Mouse (Mus musculus) lung, postnatal 10 days (tissue): ENCODE measurements around the gene Tmem121b.

Experiments used
- DNase-seq: peaks from one replicate; pipeline ENCODE4 v3.0.0; 2021

Gene Tmem121b

DNA sequence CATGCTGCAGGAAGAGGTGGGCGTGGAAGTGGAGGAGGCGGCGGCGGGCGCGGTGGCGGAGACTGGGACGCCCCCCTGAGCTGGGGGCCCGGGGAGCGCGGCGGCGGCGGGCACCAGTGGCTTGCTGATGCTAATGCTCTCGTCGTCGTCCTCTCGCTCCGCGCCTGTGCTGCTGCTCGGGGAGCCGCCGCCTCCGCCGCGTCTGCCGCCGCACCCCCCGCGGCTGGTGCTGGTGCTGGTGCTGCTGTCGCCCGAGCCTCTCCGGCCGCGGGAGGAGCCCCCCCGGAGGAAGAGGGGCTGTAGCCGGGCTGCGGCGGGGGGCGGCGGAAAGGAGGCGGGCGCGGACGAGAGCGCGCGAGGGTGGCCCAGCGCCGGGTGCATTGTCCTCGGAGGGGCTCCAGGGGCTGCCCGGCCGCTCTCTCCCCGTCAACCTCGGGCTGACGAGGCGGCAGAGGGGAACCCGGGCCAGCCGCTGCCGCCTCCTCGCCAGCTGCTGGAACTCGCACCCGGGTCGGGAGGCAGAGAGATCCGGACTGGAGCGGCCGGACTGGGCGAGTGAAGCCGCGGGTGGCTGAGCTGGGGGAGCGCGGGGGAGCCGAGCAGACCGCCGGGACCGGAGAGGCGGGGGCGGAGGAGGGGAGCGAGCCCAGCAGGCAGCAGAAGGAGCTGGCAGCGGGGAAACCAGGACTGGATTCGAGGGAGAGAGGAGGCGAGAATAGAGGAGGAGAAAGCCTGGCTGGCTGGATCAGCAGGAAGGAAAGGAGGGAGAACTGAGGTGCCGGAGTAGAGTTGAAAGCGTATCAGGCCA, at the start of gene Tmem121b:
Tmem121b (minus strand) TSS at position 434 of the 808 bp plus-strand sequence.
- DNase-seq = peak; percentile 82

DNA sequence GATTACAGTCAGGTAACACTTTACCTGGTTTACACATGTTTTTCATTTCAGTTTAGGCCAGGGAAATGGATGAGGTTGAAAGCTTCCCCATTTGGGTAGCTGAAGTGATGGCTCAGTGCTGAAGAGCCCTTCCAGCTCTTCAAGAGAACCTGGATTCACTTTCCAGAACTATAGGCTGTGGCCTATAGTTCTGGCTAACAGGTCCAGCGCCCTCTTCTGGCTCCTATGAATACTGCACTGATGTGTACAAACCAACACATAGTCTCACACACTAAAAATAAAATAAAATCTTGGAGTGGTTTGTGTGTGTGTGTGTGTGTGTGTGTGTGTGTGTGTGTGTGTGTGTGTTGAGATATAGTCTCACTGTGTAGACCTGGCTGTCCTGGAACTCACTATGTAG, 48.5 kb upstream of the Tmem121b start:
- DNase-seq = no peak

DNA sequence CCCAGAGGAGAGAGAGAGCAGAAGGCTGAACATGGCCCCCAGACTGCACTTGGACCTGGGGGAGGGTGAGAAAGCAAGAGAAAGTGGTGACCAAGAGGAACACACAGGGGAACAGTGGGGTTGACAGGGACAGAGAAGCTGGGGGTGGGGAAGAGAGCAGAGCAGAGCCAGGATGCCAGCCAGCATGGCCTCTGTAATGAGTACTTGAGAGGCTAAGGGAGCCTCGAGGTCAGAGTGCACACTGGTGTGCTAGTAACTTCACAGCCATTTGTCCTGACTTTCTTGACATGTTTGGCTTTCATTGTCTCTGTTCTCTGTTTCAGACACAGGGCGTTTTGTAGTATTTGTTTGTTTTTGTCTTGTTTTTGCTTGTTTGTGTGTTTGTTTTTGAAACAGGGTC, 47.8 kb upstream of the Tmem121b start:
- DNase-seq = no peak

DNA sequence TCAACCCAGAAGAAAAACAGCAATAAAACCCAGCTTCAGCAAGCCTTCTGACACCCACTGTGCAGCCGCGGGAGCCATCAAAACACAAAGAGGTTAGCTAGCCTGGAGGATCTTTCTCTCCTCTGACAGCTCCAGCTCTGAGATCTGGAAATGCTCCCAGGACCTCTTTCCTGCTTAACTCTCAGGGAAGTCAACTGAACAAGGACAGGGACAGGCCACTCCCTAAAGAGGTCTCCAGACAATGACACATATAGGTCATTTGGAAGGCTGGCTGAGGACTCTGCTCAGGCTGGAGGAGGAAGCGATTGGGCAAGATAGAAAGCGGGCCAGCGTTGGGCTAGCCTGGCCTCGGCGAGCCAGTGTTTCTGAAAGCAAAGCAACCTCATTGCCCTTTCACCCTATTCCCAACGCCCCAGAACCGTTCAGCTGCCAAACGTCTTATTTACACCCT, 46.2 kb upstream of the Tmem121b start:
- peak; percentile 27 for DNase-seq

DNA sequence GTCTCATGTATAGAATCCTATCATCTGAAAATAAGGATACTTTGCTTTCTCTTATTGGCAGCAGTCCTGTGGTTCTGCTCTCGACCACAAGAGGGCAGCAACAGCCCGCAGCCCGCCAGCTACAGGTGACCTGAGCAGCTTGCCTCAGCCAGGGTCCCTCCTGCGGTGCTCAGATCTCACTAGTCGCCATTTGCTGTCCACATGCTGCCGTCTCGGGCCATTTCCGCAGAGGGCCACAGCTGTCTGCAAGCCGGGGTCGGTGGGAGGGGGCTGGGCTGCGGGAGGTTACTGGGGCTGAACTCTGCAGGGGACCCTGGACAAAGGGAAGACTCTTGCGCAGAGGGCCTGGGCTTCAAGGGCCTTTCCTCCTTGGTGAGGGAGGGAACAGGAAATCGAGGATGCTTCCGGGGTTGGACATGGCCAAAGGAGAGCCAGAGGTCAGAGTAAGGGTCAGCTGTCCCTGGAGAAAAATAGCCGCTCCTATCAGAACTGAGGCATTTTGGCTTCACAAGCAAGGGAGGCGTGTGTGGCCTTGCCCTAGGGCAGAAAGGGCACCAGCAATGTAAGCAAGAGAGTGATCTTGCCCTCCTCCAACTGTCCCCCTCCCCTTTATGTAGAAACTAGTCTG, 45.6 kb upstream of the Tmem121b start:
- DNase-seq = peak; percentile 70

DNA sequence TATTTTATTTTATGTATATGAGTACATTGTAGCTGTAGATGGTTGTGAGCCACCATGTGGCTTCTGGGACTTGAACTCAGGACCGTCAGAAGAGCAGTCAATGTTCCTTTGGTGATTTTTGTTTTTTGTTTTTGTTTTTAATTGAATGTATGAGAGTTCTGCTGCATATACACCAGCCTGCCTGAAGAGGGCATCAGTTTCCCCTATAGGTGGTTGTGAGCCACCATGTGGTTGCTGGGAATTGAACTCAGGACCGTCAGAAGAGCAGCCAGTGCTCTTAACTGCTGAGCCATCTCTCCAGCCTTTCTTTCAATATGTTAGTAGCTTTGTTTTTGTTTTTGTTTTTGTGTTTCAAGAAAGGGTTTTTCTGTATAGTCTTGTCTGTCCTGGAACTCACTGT, 42.7 kb upstream of the Tmem121b start:
- no peak for DNase-seq

DNA sequence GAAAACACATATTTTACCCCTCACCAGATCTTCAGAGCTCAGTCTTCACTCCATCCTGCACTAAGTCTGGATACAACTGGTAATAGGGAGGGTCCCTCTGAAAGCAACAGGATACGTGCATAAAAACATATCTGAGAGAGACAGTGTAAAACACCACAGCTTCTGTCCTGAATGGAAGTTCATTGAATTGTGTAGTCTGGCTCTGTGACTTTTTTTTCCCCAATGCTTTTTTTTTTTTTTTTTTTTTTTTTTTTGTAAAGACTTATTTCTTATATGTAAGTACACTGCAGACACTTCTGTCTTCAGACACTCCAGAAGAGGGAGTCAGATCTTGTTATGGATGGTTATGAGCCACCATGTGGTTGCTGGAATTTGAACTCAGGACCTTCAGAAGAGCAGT, 39.0 kb upstream of the Tmem121b start:
- DNase-seq = no peak

DNA sequence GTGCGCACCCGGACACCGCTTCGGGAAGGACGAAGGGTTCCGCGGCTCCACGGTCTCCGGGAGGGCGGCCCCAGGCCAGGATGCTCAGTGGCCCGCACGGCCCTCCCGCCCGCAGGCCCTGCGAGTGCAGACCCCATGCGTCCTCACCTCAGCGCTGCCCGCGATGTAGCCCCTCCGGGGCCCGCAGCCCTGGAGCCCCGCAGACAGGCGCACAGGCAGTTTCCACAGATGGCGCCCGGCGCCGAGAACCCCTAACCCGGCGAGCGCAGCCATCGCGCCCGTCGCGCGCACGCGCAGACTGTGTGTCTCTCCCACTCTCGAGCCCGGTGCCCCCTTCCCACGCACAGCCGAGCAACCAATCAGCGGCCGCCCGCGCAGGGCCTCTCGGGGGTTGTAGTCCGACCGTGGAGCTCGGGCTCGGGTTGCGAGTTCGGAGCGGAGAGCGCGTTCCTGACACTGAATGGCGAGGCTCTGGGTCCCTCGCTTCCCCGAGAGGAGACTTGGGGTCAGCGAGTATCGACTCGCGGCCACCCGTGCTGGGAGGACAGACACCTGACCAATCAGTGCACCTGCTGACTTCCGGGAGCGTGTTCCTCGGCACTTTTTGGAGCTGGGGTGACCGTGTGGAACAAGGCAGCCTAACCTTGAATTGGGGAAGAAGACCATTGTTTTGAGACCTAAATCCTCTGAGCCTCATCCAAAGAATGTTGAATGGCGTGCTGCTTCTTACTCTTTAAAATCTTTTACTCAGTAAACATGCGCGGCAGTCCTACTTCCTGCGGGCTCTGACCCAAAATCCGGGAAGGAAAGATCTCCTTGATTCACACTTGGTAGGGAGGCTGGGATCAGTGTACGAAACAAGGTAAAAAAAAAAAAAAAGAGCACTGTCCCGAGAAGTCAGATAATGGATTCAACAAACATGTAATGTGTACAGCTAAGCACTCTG, 37.7 kb upstream of the Tmem121b start, which contains the start of gene Hdhd5:
Hdhd5 (minus strand) TSS at position 300 of the 946 bp plus-strand sequence.
- DNase-seq = peak; percentile 95

DNA sequence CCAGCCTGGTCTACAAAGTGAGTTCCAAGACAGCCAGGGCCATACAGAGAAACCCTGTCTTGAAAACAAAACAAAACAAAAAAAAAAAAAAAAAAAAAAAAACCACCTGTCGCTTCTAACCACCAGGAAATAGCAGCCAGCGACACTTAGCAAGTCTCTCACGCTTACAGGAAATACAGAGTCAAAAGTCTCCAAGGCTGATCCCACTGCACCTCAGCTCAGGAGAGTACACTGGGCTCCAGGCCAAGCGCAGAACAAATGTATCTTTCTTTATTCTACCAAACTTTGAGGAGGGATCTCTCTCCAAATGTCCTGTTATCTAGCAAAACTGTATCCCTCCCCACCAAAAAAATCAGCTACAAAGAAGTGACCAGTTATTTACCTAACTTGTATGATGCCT, 35.5 kb upstream of the Tmem121b start:
- DNase-seq = no peak

DNA sequence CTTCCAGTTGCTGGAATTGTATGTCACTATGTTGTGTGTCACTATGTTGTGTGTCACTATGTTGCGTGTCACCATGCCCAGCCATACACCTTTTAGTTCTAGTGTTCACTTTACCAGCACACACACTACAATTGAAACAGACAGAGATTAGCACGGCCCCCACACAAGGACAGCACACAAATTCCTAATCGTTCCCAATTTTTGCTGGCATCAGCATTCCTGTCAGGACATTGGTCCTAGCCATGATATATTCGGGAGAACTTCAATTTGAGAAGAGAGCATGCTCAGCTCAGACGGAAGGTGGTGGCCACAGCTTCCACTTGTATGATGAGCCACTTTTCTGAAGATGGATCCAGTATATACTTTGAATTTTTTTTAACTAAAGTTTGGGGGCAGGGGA, 31.2 kb upstream of the Tmem121b start:
- no peak for DNase-seq

DNA sequence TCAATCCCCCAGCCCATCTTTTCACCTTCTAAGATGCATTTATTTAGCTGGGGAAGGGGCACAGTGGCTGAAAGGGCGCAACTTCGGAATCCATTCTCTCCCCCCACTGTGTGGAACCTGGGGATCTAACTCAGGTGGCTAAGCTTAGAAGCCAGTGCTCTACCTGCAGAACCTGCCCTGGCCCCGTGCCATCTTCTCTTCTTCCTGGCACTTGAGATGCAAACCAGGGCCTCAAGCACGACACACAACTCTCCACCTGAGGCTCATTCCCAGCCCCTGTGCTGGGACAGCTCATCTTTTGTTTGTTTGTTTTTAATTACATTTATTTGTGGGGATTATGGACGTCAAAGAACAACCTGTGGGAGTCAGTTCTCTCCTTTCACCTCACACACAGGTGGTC, 26.0 kb upstream of the Tmem121b start:
- peak; percentile 15 for DNase-seq

DNA sequence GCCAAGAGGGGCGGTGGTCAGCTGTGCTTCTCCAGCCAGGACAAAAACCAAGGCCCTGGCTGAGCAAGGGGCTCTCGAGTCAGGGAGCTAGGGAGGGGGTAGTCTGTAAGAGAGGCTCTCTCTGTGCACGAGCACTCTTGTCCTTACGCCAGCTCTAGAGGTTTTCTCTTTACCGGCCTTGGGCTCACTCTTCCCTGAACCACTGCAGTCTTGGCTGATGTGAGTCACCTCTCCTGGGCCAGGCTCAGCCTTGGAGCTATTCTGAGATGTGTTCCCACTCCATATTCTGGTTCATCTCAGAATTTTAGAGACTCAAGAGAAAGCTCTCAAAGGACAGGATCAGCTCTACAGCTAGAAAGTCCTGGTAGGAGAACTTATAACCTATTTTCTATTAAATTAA, 23.7 kb upstream of the Tmem121b start:
- DNase-seq = no peak

DNA sequence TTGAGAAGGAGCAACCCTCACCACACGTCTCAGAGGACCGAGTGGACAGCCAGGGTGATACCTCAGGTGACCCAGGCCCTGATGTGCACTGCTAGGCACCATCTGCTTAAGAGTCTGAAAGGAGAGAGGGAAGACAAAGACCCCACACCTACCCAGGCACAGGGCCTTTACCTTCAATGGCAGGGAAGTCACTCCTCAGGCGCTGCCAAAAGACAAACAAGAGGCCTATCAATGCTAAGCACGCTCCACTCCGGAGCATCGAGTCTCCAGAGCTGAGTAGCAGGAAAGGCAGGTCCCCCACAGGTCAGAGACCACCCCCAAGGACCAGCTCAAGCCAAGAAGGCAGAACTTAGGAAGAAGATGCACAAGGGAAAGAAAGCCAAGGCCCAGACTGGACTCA, 23.3 kb upstream of the Tmem121b start:
- no peak for DNase-seq

DNA sequence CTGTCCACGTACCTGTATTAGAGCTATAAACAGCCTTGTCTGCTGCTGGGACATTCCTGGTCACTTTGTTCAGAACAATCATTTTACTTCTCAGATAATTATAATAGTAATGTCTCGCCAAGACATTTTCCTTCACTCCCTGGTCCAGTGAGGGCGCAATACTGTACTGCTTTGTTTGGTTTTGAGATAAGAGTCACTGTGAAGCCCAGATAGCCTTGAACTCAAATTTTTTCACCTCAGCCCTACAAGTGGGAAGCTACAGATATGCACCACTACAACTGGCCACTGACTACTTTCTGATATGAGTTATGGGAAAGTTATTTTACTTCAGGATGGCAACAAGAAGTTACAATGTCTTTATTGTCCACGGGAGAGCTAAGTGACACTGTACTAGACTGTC, 22.8 kb upstream of the Tmem121b start:
- no peak for DNase-seq

DNA sequence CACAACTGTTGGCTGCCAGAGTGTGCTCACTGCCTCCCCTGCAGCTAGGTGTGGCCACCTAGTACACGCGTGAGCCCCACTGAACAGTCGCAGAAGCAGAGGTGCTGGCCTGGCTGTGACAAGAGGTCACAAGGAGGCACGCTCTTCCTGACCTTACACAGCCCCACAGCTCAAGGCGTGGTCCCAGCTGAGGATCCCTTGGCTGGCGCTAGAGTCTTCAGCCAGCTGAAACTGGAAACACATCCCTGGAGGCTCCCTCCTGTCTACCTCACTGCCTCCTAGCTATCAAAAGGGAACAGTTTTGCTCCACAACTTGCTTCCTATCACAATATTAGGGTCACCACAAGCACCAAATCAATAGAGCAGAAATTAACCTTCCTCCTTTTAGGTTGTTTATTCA, 17.6 kb upstream of the Tmem121b start:
- DNase-seq = no peak

DNA sequence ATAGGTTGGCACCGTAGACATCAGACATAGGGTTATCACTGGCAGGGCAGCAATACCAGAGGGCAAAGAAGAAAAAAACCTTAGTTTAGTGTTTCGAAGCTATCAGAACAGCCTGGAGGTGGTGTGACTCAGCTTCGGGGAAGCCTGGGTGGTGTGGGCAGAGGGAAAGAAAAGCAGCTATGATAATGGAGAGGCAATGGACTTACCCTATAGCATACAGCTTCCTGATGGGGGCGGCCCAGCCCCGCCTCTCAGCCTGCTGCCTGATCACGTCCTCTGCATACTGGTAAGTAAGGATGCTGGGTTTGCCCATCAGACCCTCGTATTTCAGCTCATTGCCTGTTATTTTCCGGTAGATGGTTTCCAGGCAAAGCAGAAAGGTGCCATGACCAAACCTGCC, 16.8 kb upstream of the Tmem121b start:
- DNase-seq = no peak

DNA sequence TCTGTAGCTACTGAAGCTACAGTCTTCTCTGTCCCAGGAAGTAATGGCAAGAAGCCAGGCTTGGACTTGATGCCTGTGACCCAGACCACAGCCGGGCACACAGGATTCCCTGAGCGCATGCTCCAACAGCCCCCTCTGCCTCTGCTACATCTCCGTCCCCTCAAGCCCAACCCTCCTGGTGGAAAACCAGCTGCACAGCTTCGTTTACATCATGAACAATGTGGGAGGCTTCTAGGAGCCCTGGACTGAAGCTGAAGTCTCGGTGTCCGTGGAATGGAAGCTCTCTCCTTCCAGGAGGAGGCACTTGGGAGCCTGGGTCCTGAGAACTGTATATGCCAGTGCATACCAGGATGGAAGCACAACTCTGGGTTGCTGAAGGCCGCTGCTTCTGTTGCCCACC, 16.4 kb upstream of the Tmem121b start:
- no peak for DNase-seq

DNA sequence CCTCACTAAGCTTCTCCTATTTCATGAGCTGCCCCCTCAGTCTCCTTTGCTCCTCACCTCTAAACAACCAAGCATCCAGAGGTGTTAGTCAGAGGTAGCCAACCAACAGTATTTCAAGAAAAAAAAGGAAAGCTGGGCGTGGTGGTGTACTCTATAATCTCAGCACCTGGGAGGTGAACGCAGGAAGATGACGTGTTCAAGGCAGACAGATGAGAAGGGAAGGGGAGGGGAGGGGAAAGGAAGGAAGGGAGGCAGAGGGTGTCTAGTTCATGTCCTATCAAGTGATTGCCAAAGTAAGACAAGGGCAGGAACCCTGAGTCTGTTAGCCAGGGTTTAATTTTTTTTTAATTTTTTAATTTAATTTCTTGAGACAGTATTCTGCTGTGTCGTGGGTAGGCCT, 15.0 kb upstream of the Tmem121b start:
- DNase-seq = no peak

DNA sequence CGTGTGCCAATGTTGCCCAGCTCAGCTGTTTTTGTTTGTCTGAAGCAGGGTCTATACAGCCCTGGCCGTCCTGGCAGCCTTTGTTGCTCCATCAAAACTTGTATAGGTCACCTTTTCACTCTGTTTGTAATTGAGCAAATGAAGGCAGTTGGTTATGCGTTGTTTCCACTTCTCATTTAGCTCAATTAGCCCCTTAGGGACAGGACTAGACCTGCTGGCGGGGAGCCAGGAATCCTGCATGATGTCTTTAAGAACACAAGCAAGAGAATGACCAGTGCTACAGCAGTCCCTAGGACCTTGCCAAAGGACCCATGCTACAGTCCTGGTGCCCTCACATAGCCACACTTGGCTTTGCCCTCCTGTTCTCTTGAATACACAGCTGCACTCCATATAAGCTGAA, 11.9 kb upstream of the Tmem121b start:
- no peak for DNase-seq

DNA sequence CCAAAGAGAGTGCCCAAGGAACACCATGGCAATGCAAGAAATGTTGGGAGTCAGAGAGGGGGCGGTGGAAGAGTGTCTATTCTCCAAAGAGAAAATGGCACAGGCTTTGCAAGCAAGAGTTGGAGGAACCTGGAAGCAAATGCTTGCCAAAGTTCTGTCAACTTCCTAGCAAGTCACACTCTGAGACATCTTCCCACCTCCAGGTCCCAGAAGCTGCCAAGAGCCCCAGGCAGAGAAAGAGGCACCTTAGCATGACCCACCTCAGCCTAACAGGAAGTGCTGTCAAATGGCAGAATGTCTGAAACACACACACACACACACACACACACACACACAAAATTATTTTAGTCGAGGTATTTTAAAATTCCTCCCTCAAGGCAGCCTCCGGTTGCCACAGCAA, 10.4 kb upstream of the Tmem121b start:
- no peak for DNase-seq

DNA sequence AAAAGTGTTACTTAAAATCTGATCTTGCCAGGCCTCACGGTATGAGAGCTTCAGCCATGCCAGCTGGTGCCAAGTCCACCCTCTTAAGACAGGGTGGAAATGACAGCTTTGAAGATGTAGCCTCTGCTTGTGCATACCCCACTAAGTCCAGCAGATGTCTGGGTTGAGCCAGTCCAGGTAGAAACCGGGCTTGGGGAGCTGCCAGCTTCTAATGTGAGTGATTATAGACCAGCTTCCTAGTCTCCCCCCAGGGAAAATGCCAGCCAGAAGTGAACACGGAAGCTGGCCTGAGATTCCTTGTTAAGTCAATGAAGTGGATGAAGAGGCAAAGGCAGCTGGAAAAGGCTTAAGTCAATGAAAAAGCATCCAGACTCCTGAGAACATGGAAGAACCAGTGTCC, 2.9 kb upstream of the Tmem121b start:
- DNase-seq = no peak

DNA sequence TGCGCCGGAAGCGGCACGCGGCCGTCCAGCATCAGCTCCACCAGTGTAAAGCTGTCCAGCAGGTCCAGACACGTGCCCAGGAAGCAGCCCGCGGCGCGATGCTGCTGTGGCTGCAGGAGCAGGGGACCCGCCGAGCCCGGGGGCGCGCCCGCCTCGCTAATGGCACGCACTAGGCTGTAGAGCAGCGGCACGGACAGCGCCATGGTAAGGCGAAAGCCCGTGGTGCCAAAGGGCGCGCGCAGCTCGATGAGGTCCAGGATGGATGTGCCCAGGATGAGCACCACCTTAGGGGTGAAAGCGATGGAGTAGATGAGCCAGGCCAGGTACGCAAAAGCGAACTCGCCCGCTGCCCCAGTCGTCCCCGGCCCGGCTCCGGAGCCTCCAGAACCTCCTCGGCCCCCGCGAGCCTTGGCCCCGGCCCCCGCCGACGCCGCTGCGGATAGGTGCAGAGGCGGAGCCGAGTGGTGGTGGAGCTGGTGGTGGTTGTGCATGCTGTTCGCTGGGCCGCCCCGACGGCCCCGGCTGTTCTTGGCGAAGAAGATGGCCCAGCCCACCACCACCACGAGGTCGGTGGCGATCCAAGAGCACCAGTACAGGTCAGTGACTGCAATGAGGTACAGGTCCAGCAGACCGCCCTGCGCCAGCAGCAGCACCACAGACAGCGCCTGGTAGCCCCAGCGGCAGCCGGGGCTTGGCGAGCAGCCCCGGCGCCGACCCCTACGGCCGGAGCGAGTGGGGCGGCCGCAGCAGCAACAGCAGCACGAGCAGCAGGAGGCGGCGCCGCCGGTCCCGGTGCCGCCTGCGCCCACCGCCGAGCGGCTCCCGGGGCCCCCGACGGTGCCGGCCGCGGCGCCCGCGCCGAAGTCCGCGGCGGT, 871 bp downstream of the Tmem121b start:
- peak; percentile 43 for DNase-seq
